Mouse (Mus musculus) ES-Bruce4 (cell line): Measurements from ENCODE around the gene Adgrg1.

Source experiments
- CTCF ChIP-seq: IDR thresholded peaks from one replicate; pipeline ENCODE4 v1.8.1; 2011; ENCODE audit warnings: low read depth, low read length
- EP300 ChIP-seq: IDR thresholded peaks from 2 replicates; pipeline ENCODE4 v1.6.1; 2011; ENCODE audit warnings: low read depth, low read length; ENCODE audit not compliant: insufficient read depth

- TF ChIP-seq CTCF (peak; percentile 59), EP300 (no peak)
Observed at GRCm38 (mm10) chr8:94949010-94949409, 25.5 kb upstream of the Adgrg1 start.
